Mouse (Mus musculus) hindbrain, embryonic 14.5 days (tissue): Measurements from ENCODE around the gene Treml1. TPM values are rescaled to one million over a fixed set of nuclear protein-coding genes. Genes with fewer than 3 reads are reported as not detected.
"Not testable (repeated sequence)": the region's sequence is repeated elsewhere in the genome, so short reads cannot be mapped to it uniquely, and the experiment has no call there.

Experiments used
- ATAC-seq: fragments of 200-750 bp; cut with Nextera tagmentation; 2 replicates; pipeline ENCODE4 v1.8.0; 2017; ENCODE audit warnings: moderate number of reproducible peaks, mild to moderate bottlenecking, moderate TSS enrichment, moderate library complexity; ENCODE audit not compliant: low FRiP score
- DNase-seq: peaks from one replicate; pipeline ENCODE4 v3.0.0-alpha.2; 2015; ENCODE audit warnings: low spot score
- H3K27ac ChIP-seq: fragments of 300-500 bp; sonication (generic); 2 replicates; pipeline ENCODE4 v1.5.1; 2014; ENCODE audit warnings: mild to moderate bottlenecking, moderate library complexity
- H3K27me3 ChIP-seq: fragments of 300-500 bp; sonication (generic); 2 replicates; pipeline ENCODE4 v1.6.1; 2014; ENCODE audit warnings: mild to moderate bottlenecking, low read length, mixed read lengths; ENCODE audit not compliant: control insufficient read depth, insufficient read depth
- H3K36me3 ChIP-seq: fragments of 300-500 bp; sonication (generic); replicated peaks from 2 replicates; pipeline ENCODE4 v1.6.1; 2014; ENCODE audit not compliant: control insufficient read depth, insufficient read depth
- H3K4me1 ChIP-seq: fragments of 300-500 bp; sonication (generic); replicated peaks from 2 replicates; pipeline ENCODE4 v1.6.1; 2014; ENCODE audit warnings: antibody characterized with exemption, low read length, mixed read lengths; ENCODE audit not compliant: control insufficient read depth, insufficient read depth
- H3K4me2 ChIP-seq: fragments of 300-500 bp; sonication (generic); replicated peaks from 2 replicates; pipeline ENCODE4 v1.6.1; 2014; ENCODE audit warnings: mild to moderate bottlenecking, moderate library complexity
- H3K4me3 ChIP-seq: fragments of 300-500 bp; sonication (generic); replicated peaks from 2 replicates; pipeline ENCODE4 v1.5.1; 2014; ENCODE audit warnings: mild to moderate bottlenecking, low read length
- H3K9ac ChIP-seq: fragments of 300-500 bp; sonication (generic); 2 replicates; pipeline ENCODE4 v1.6.1; 2014
- H3K9me3 ChIP-seq: fragments of 300-500 bp; sonication (generic); 2 replicates; pipeline ENCODE4 v1.6.1; 2016; ENCODE audit warnings: low read length; ENCODE audit not compliant: control insufficient read depth
- WGBS: fragments of 180-500 bp; shearing (Covaris S2); extraction: QIAGEN DNeasy Blood & Tissue Kit; methylation state at CpG from one replicate; pipeline ENCODE4 v1.1.7; 2014; 5-methylcytosine and 5-hydroxymethylcytosine counted together
- polyA plus RNA-seq: library from polyadenylated mRNA; unstranded; fragments of >200 nt; fragmentation: Nextera tagmentation; extraction: Ambion mirVana; gene quantifications from 2 replicates; pipeline ENCODE4 v1.2.1, GENCODE M21; 2014

Gene Treml1
- polyA plus RNA-seq, 1 experiment from 2014 or later = 0.37 TPM

- ATAC-seq = no peak
- Histone ChIP-seq H3K27ac (no peak overlapping the region), H3K4me3 (no peak overlapping the region), H3K36me3 (no peaks in the 10 kb centered on the region), H3K4me2 (no peak overlapping the region), H3K9ac (no peak overlapping the region), H3K9me3 (no peaks in the 10 kb centered on the region), H3K4me1 (no peaks in the 10 kb centered on the region), H3K27me3 (no peaks in the 10 kb centered on the region)
- no peak for DNase-seq
- 62% methylated on average over 5 of the region's 5 CpGs for WGBS
Measured at GRCm38 (mm10) chr17:48350681-48351193, 9.0 kb upstream of the Treml1 start.

GRCm38 (mm10) chr17:48352976-48353375 lies 6.7 kb upstream of the Treml1 start:
- not testable (repeated sequence) for ATAC-seq, H3K4me2 ChIP-seq, H3K4me1 ChIP-seq, H3K36me3 ChIP-seq, DNase-seq, H3K9me3 ChIP-seq, H3K4me3 ChIP-seq, H3K9ac ChIP-seq, H3K27me3 ChIP-seq, H3K27ac ChIP-seq
- 68% methylated on average over 7 of the region's 7 CpGs for WGBS

DNA sequence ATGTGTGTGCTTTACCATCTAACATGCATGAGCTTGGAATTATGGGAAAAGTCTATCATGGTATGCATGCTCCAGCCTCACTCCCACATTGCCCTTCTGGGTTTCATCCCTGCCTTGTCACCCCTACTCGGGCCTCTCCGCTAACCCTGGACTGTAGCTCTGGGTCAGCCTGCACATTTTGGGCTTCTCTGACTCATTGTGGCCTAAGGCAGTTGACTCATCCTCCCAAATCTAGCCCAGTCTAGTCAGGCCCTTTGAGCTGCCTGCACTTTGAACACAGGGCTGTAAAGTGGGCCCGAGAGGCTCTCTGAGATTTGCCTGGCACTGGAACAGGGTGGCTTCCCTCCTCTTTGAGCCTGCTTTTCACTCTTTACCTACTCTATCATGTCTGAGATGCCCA lies 3.9 kb upstream of the Treml1 start:
- no peak for ATAC-seq

DNA sequence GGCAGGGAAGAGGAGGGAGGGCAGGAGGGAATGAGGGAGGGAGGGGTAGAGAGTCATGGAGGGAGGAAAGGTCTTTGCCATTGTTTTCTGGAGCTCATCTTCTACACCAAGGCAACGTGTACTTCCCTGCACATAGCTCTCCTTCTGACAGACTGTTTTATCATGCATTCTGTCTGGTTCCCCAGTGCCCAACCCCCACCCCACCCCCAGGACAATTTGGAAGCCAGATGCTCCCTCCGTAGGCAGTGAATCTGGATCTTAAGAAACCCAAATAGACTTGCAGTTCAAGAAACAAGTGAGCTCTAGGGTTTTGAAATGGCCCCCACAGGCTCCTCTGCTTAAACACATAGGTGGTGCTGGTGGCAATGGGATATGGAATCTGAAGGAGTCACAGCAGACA lies 1.8 kb upstream of the Treml1 start:
- H3K27ac ChIP-seq = no peak overlapping the region
- no peaks in the 10 kb centered on the region for H3K9me3 ChIP-seq
- no peaks in the 10 kb centered on the region; the same call in 1 of the 2 replicates for H3K4me1 ChIP-seq
- 39% methylated on average over 2 of the region's 2 CpGs for WGBS
- no peak for DNase-seq
- no peak overlapping the region for H3K4me2 ChIP-seq
- H3K4me3 ChIP-seq = no peak overlapping the region
- H3K36me3 ChIP-seq = no peaks in the 10 kb centered on the region
- no peaks in the 10 kb centered on the region for H3K27me3 ChIP-seq
- no peak overlapping the region for H3K9ac ChIP-seq
- ATAC-seq = no peak

More for the DNA sequence above, 3.9 kb upstream of the Treml1 start:
- H3K4me3 ChIP-seq = no peak overlapping the region
- H3K36me3 ChIP-seq = no peaks in the 10 kb centered on the region
- no peaks in the 10 kb centered on the region for H3K4me1 ChIP-seq
- no peak overlapping the region for H3K4me2 ChIP-seq
- 95% methylated on average over 3 of the region's 3 CpGs for WGBS
- DNase-seq = no peak
- no peaks in the 10 kb centered on the region for H3K27me3 ChIP-seq
- no peak overlapping the region for H3K9ac ChIP-seq
- H3K9me3 ChIP-seq = no peaks in the 10 kb centered on the region
- no peak overlapping the region for H3K27ac ChIP-seq

- Histone ChIP-seq H3K4me2 (no peak overlapping the region), H3K9ac (no peak overlapping the region), H3K9me3 (no peaks in the 10 kb centered on the region), H3K4me3 (no peak overlapping the region), H3K27me3 (no peaks in the 10 kb centered on the region), H3K27ac (no peak overlapping the region), H3K4me1 (no peaks in the 10 kb centered on the region; the same call in 1 of the 2 replicates), H3K36me3 (no peaks in the 10 kb centered on the region)
- DNase-seq (no peak), ATAC-seq (no peak)
- WGBS = 88% methylated on average over 4 of the region's 4 CpGs
Measured at GRCm38 (mm10) chr17:48360462-48360861, 746 bp downstream of the Treml1 start.

GRCm38 (mm10) chr17:48362346-48362745 lies 2.6 kb downstream of the Treml1 start:
- WGBS = 83% methylated on average over 3 of the region's 3 CpGs
- no peak overlapping the region for H3K4me2 ChIP-seq
- H3K4me1 ChIP-seq = no peaks in the 10 kb centered on the region; the same call in 1 of the 2 replicates
- no peaks in the 10 kb centered on the region for H3K36me3 ChIP-seq
- H3K27ac ChIP-seq = no peak overlapping the region
- no peaks in the 10 kb centered on the region for H3K27me3 ChIP-seq
- no peak for ATAC-seq
- no peak overlapping the region for H3K9ac ChIP-seq
- no peaks in the 10 kb centered on the region for H3K9me3 ChIP-seq
- DNase-seq = no peak
- no peak overlapping the region for H3K4me3 ChIP-seq

DNA sequence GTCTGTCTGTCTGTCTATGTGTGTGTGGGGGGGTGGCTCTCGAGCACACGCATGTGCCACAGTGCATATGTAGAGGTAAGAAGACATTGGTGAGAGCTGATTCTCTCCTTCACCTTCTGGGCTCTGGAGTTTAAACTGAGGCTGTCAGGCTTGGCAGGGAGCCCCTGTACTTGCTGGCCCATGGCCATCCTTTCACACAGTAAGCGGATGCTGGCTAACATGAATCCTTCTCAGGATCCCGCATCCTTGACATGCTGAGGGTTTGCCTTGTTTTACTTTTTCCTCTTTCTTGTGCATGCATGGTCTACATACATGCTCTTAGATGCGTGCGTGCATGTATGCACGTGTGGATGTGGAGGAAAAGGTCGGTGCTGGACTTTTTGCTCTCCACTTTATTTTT lies 3.2 kb downstream of the Treml1 start:
- 90% methylated on average over 8 of the region's 8 CpGs for WGBS

GRCm38 (mm10) chr17:48363421-48363965 lies 3.8 kb downstream of the Treml1 start:
- no peaks in the 10 kb centered on the region; the same call in 1 of the 2 replicates for H3K4me1 ChIP-seq
- H3K4me2 ChIP-seq = no peak overlapping the region
- H3K9me3 ChIP-seq = no peaks in the 10 kb centered on the region
- H3K4me3 ChIP-seq = no peak overlapping the region
- DNase-seq (no peak), ATAC-seq (no peak)
- whole genome bisulfite sequencing = 76% methylated on average over 6 of the region's 6 CpGs
- H3K9ac ChIP-seq = no peak overlapping the region
- no peaks in the 10 kb centered on the region for H3K27me3 ChIP-seq
- H3K27ac ChIP-seq = no peak overlapping the region
- no peaks in the 10 kb centered on the region for H3K36me3 ChIP-seq

More for the DNA sequence above, 3.2 kb downstream of the Treml1 start:
- H3K4me3 ChIP-seq = no peak overlapping the region
- no peak overlapping the region for H3K9ac ChIP-seq
- no peaks in the 10 kb centered on the region; the same call in 1 of the 2 replicates for H3K4me1 ChIP-seq
- no peaks in the 10 kb centered on the region for H3K9me3 ChIP-seq
- H3K27ac ChIP-seq = no peak overlapping the region
- H3K4me2 ChIP-seq = no peak overlapping the region
- DNase-seq = peak; percentile 50
- no peak for ATAC-seq
- H3K36me3 ChIP-seq = no peaks in the 10 kb centered on the region
- no peaks in the 10 kb centered on the region for H3K27me3 ChIP-seq

- Histone ChIP-seq H3K9me3 (no peaks in the 10 kb centered on the region), H3K36me3 (no peaks in the 10 kb centered on the region), H3K27ac (no peak overlapping the region), H3K27me3 (no peaks in the 10 kb centered on the region), H3K4me2 (no peak overlapping the region), H3K9ac (no peak overlapping the region), H3K4me3 (no peak overlapping the region), H3K4me1 (no peaks in the 10 kb centered on the region; the same call in 1 of the 2 replicates)
- DNase-seq = no peak
- ATAC-seq = no peak
- WGBS = 67% methylated on average over 9 of the region's 9 CpGs
Measured at GRCm38 (mm10) chr17:48365511-48366155, 5.9 kb downstream of the Treml1 start.
